ENCODE assay signal across 17 mouse cellular contexts in genomic region chr7:130382126-130382525, GRCm38 (mm10).
A peak's percentile ranks its signal among the peaks of the same experiment; 100 is the strongest.
DNase-seq lines count a peak whose midpoint lies in the region; ATAC-seq and TF ChIP-seq lines count a peak whose summit lies in the region.
"Had no signal": no experiment of that assay in that cellular context is flagged by ENCODE, and none has a peak within 500 bp of the region (broad histone marks: within the 10 kb centered on the region; RNA-seq: fewer than 3 reads in every experiment).

No protein-coding gene starts in this region.

- H3K27me3 ChIP-seq in hindbrain, embryonic 10.5 days (ENCODE audit: insufficient read depth, poor library complexity, severe bottlenecking): no peaks in the 10 kb centered on the region
- no peaks in the 10 kb centered on the region for H3K27me3 ChIP-seq in hindbrain, embryonic 11.5 days (ENCODE audit: control insufficient read depth, insufficient read depth, low read length)
- H3K27me3 ChIP-seq in forebrain, postnatal 0 days (ENCODE audit: insufficient read depth, low read length): no peaks in the 10 kb centered on the region
- no peaks in the 10 kb centered on the region for H3K27me3 ChIP-seq in intestine, embryonic 16.5 days (replicated peaks; ENCODE audit: control insufficient read depth, insufficient read depth, low read length)
- no peaks in the 10 kb centered on the region for H3K27me3 ChIP-seq in thymus, adult 2 months (ENCODE audit: control insufficient read depth, insufficient read depth, low read length)
- H3K27me3 ChIP-seq: embryonic facial prominence, embryonic 13.5 days; lung, embryonic 15.5 days had no signal

- no peak overlapping the region for H3K4me2 ChIP-seq in hindbrain, embryonic 11.5 days (replicated peaks; ENCODE audit: low read depth, low read length)
- H3K4me2 ChIP-seq in forebrain, postnatal 0 days (ENCODE audit: low read depth): no peak overlapping the region
- no peak overlapping the region for H3K4me2 ChIP-seq in intestine, embryonic 16.5 days (ENCODE audit: low read depth, low read length)
- H3K4me2 ChIP-seq: embryonic facial prominence, embryonic 13.5 days; heart, embryonic 11.5 days; liver, embryonic 11.5 days; lung, embryonic 15.5 days had no signal

- peaks cover 19% of the 10 kb centered on the region for H3K36me3 ChIP-seq in hindbrain, embryonic 10.5 days
- no peaks in the 10 kb centered on the region for H3K36me3 ChIP-seq in hindbrain, embryonic 11.5 days (ENCODE audit: control insufficient read depth, insufficient read depth, low read length)
- peaks cover 6% of the 10 kb centered on the region; the same call in 1 of the 2 replicates for H3K36me3 ChIP-seq in forebrain, postnatal 0 days (ENCODE audit: insufficient read depth)
- no peaks in the 10 kb centered on the region for H3K36me3 ChIP-seq in intestine, embryonic 16.5 days (ENCODE audit: control insufficient read depth, insufficient read depth, low read length)
- no peaks in the 10 kb centered on the region for H3K36me3 ChIP-seq in thymus, adult 2 months (ENCODE audit: control insufficient read depth, insufficient read depth, low read length)
- H3K36me3 ChIP-seq: lung, embryonic 15.5 days had no signal

- no peak overlapping the region for H3K4me3 ChIP-seq in hindbrain, embryonic 10.5 days
- no peak overlapping the region for H3K4me3 ChIP-seq in hindbrain, embryonic 11.5 days (ENCODE audit: low read depth, low read length)
- no peak overlapping the region for H3K4me3 ChIP-seq in forebrain, postnatal 0 days (ENCODE audit: low read depth, low read length)
- no peak overlapping the region for H3K4me3 ChIP-seq in intestine, embryonic 16.5 days (ENCODE audit: low read length)
- H3K4me3 ChIP-seq in thymus, adult 2 months (ENCODE audit: control insufficient read depth, insufficient read depth, low read length): no peak overlapping the region
- H3K4me3 ChIP-seq: embryonic facial prominence, embryonic 13.5 days; lung, embryonic 15.5 days had no signal

- TF ChIP-seq POLR2A in thymus, adult 2 months (IDR thresholded peaks at IDR 0.05; ENCODE audit: control insufficient read depth, extremely low read depth, insufficient read depth, low read length, poor library complexity): no peak

- peak; percentile 50 for TF ChIP-seq CTCF in forebrain, postnatal 0 days (IDR thresholded peaks at IDR 0.05; ENCODE audit: low read depth)
- TF ChIP-seq CTCF in thymus, adult 2 months (IDR thresholded peaks at IDR 0.05; ENCODE audit: borderline replicate concordance, control insufficient read depth, extremely low read depth, insufficient read depth, low read length, poor library complexity): no peak

- peaks cover 53% of the 10 kb centered on the region for H3K4me1 ChIP-seq in hindbrain, embryonic 10.5 days (replicated peaks)
- peaks cover 2% of the 10 kb centered on the region; the same call in 1 of the 2 replicates for H3K4me1 ChIP-seq in hindbrain, embryonic 11.5 days (replicated peaks; ENCODE audit: control insufficient read depth, insufficient read depth, low read length)
- peaks cover 10% of the 10 kb centered on the region; the same call in 1 of the 2 replicates for H3K4me1 ChIP-seq in forebrain, postnatal 0 days (ENCODE audit: insufficient read depth)
- no peaks in the 10 kb centered on the region for H3K4me1 ChIP-seq in intestine, embryonic 16.5 days (ENCODE audit: control insufficient read depth, insufficient read depth, low read length)
- H3K4me1 ChIP-seq in thymus, adult 2 months (replicated peaks; ENCODE audit: control insufficient read depth, insufficient read depth, low read length): no peaks in the 10 kb centered on the region
- H3K4me1 ChIP-seq: lung, embryonic 15.5 days had no signal

- DNase-seq in hindbrain, embryonic 10.5 days (ENCODE audit: low spot score): no peak
- DNase-seq in hindbrain, embryonic 11.5 days (ENCODE audit: low spot score): no peak
- DNase-seq in right cerebral cortex, postnatal 14 days: peak; percentile 10
- no peak for DNase-seq in right cerebral cortex, postnatal 4 days
- no peak for DNase-seq in forebrain, postnatal 0 days
- no peak for DNase-seq in urinary bladder, postnatal 36 days (ENCODE audit: low spot score in 2 of 2)
- no peak for DNase-seq in thymus, adult 2 months
- DNase-seq: gastrocnemius, postnatal 14 days; kidney, adult 11 months; kidney, postnatal 25 days; right cerebral cortex, postnatal 25 days; thymus, adult 18-20 months had no signal

- no peak overlapping the region for H3K9ac ChIP-seq in hindbrain, embryonic 11.5 days (ENCODE audit: low read depth, low read length)
- H3K9ac ChIP-seq in forebrain, postnatal 0 days: no peak overlapping the region
- no peak overlapping the region for H3K9ac ChIP-seq in intestine, embryonic 16.5 days (ENCODE audit: low read depth, low read length)
- H3K9ac ChIP-seq: embryonic facial prominence, embryonic 13.5 days; lung, embryonic 15.5 days had no signal

- peaks cover 5% of the 10 kb centered on the region; the same call in 1 of the 2 replicates for H3K9me3 ChIP-seq in hindbrain, embryonic 10.5 days
- H3K9me3 ChIP-seq in hindbrain, embryonic 11.5 days (ENCODE audit: control insufficient read depth, low read length): no peaks in the 10 kb centered on the region
- H3K9me3 ChIP-seq in forebrain, postnatal 0 days (ENCODE audit: low read length): 0 out of 2 replicates have a peak, but pooled peaks cover 3% of the 10 kb centered on the region
- no peaks in the 10 kb centered on the region for H3K9me3 ChIP-seq in intestine, embryonic 16.5 days (ENCODE audit: control insufficient read depth, low read length)
- H3K9me3 ChIP-seq: embryonic facial prominence, embryonic 13.5 days; lung, embryonic 15.5 days had no signal

- peak overlapping the region; percentile 16; the same call in 1 of the 2 replicates for H3K27ac ChIP-seq in hindbrain, embryonic 10.5 days
- no peak overlapping the region for H3K27ac ChIP-seq in hindbrain, embryonic 11.5 days (ENCODE audit: low read depth, low read length)
- no peak overlapping the region; the same call in 1 of the 2 replicates for H3K27ac ChIP-seq in forebrain, postnatal 0 days (ENCODE audit: low read depth, low read length)
- no peak overlapping the region for H3K27ac ChIP-seq in intestine, embryonic 16.5 days (ENCODE audit: low read length)
- H3K27ac ChIP-seq in thymus, adult 2 months (ENCODE audit: control insufficient read depth, insufficient read depth, low read length): no peak overlapping the region
- H3K27ac ChIP-seq: lung, embryonic 15.5 days had no signal

- no peak for ATAC-seq in hindbrain, embryonic 11.5 days (ENCODE audit: low FRiP score)
- ATAC-seq in forebrain, postnatal 0 days: no peak; the same call in 1 of the 2 replicates
- ATAC-seq in intestine, embryonic 16.5 days: no peak

- 94% methylated on average over 13 of the region's 13 CpGs for WGBS in hindbrain, embryonic 10.5 days
- WGBS in hindbrain, embryonic 11.5 days: 89% methylated on average over 13 of the region's 13 CpGs
- 62% methylated on average over 13 of the region's 13 CpGs for WGBS in forebrain, postnatal 0 days
- WGBS in intestine, embryonic 16.5 days: 95% methylated on average over 13 of the region's 13 CpGs
- 97% methylated on average over 13 of the region's 13 CpGs for WGBS in thymus, adult 2 months
